Mouse (Mus musculus) heart, embryonic 14.5 days (tissue): ENCODE measurements around the gene Clec12a. TPM values are rescaled to one million over a fixed set of nuclear protein-coding genes. Genes with fewer than 3 reads are reported as not detected.

ENCODE experiments used
- ATAC-seq: fragments of 200-750 bp; cut with Nextera tagmentation; 2 replicates; pipeline ENCODE4 v1.8.0; 2017; ENCODE audit warnings: low read depth, moderate TSS enrichment; ENCODE audit not compliant: insufficient number of reproducible peaks, insufficient read depth, low FRiP score
- H3K27ac ChIP-seq, 2 experiments: fragments of 200-500 bp in 1 of 2; fragments of 300-500 bp in 1 of 2; sonication (generic) in 1 of 2; replicated peaks in 1 of 2; 2 replicates each; pipeline ENCODE4 v1.5.1; 2012 to 2014; ENCODE audit warnings: low read depth in 2 of 2, low read length in 2 of 2, control low read depth in 1 of 2, mild to moderate bottlenecking in 1 of 2, mixed read lengths in 1 of 2; ENCODE audit not compliant: control insufficient read depth in 1 of 2, insufficient read depth in 1 of 2
- H3K27me3 ChIP-seq: fragments of 300-500 bp; sonication (generic); 2 replicates; pipeline ENCODE4 v1.6.1; 2014; ENCODE audit warnings: mild to moderate bottlenecking, low read length, control low read depth; ENCODE audit not compliant: control insufficient read depth, insufficient read depth
- H3K36me3 ChIP-seq: fragments of 300-500 bp; sonication (generic); 2 replicates; pipeline ENCODE4 v1.6.1; 2014; ENCODE audit warnings: mild to moderate bottlenecking, control low read depth, low read length, mixed read lengths; ENCODE audit not compliant: control insufficient read depth, insufficient read depth
- H3K4me1 ChIP-seq, 2 experiments: fragments of 200-500 bp in 1 of 2; fragments of 300-500 bp in 1 of 2; sonication (generic) in 1 of 2; 2 replicates each; pipeline ENCODE4 v1.6.1; 2012 to 2014; ENCODE audit warnings: low read length in 2 of 2, control low read depth in 1 of 2, mixed read lengths in 1 of 2; ENCODE audit not compliant: control insufficient read depth in 2 of 2, insufficient read depth in 2 of 2
- H3K4me2 ChIP-seq: fragments of 300-500 bp; sonication (generic); 2 replicates; pipeline ENCODE4 v1.6.1; 2014; ENCODE audit warnings: mild to moderate bottlenecking, low read length
- H3K4me3 ChIP-seq, 2 experiments: fragments of 200-500 bp in 1 of 2; fragments of 300-500 bp in 1 of 2; sonication (generic) in 1 of 2; 2 replicates each; pipeline ENCODE4 v1.5.1; 2012 to 2014; ENCODE audit warnings: low read length in 2 of 2, mild to moderate bottlenecking in 2 of 2, control low read depth in 1 of 2, low read depth in 1 of 2, moderate library complexity in 1 of 2; ENCODE audit not compliant: control insufficient read depth in 1 of 2, insufficient read depth in 1 of 2
- H3K9ac ChIP-seq: fragments of 300-500 bp; sonication (generic); 2 replicates; pipeline ENCODE4 v1.6.1; 2014; ENCODE audit warnings: mild to moderate bottlenecking, low read length
- H3K9me3 ChIP-seq: fragments of 300-500 bp; sonication (generic); 2 replicates; pipeline ENCODE4 v1.6.1; 2016; ENCODE audit warnings: low read length, control low read depth; ENCODE audit not compliant: control insufficient read depth
- WGBS: fragments of 180-500 bp; shearing (Covaris S2); extraction: QIAGEN DNeasy Blood & Tissue Kit; methylation state at CpG from one replicate; pipeline ENCODE4 v1.1.7; 2014; 5-methylcytosine and 5-hydroxymethylcytosine counted together
- polyA plus RNA-seq: library from polyadenylated mRNA; unstranded; fragments of >200 nt; fragmentation: Nextera tagmentation; extraction: Ambion mirVana; gene quantifications from 2 replicates; pipeline ENCODE4 v1.2.1, GENCODE M21; 2014

Clec12a gene
- polyA plus RNA-seq, 1 experiment from 2014 or later, result 1.1 TPM

GRCm38 (mm10) chr6:129326016-129326415 lies 16.5 kb upstream of the Clec12a start:
- Histone ChIP-seq H3K4me2 (no peak overlapping the region), H3K27ac (no peak overlapping the region), H3K9ac (no peak overlapping the region), H3K9me3 (no peaks in the 10 kb centered on the region), H3K36me3 (no peaks in the 10 kb centered on the region), H3K4me3 (no peak overlapping the region), H3K4me1 (no peaks in the 10 kb centered on the region), H3K27me3 (no peaks in the 10 kb centered on the region)
- no peak for ATAC-seq
- 70% methylated on average over 1 of the region's 1 CpGs for WGBS

- no peaks in the 10 kb centered on the region for H3K9me3 ChIP-seq
- H3K36me3 ChIP-seq, result no peaks in the 10 kb centered on the region
- ATAC-seq, result no peak
- H3K27me3 ChIP-seq, result no peaks in the 10 kb centered on the region
- no peak overlapping the region for H3K4me3 ChIP-seq
- no peaks in the 10 kb centered on the region for H3K4me1 ChIP-seq
- H3K27ac ChIP-seq, result no peak overlapping the region
- H3K9ac ChIP-seq, result no peak overlapping the region
- no peak overlapping the region for H3K4me2 ChIP-seq
- WGBS, result 54% methylated on average over 13 of the region's 13 CpGs
Observed at GRCm38 (mm10) chr6:129326568-129327150, 15.8 kb upstream of the Clec12a start.

GRCm38 (mm10) chr6:129331610-129332009 lies 10.9 kb upstream of the Clec12a start, which contains the start of gene 4922502D21Rik:
Gene 4922502D21Rik (minus strand): TSS chr6:129331796.
- no peak for ATAC-seq
- Histone ChIP-seq H3K4me1 (no peaks in the 10 kb centered on the region), H3K27ac (no peak within 1 kb of the TSS), H3K4me3 (no peak within 1 kb of the TSS), H3K27me3 (no peaks in the 10 kb centered on the region), H3K9me3 (no peaks in the 10 kb centered on the region), H3K4me2 (no peak within 1 kb of the TSS), H3K9ac (no peak within 1 kb of the TSS), H3K36me3 (no peaks in the 10 kb centered on the region)
- WGBS, result 48% methylated on average over 11 of the region's 11 CpGs

- H3K36me3 ChIP-seq, result no peaks in the 10 kb centered on the region
- no peaks in the 10 kb centered on the region for H3K27me3 ChIP-seq
- WGBS, result 24% methylated on average over 11 of the region's 11 CpGs
- H3K4me1 ChIP-seq, result no peaks in the 10 kb centered on the region
- no peak overlapping the region for H3K4me3 ChIP-seq
- no peak for ATAC-seq
- H3K27ac ChIP-seq, result no peak overlapping the region
- H3K9me3 ChIP-seq, result no peaks in the 10 kb centered on the region
- no peak overlapping the region for H3K9ac ChIP-seq
- H3K4me2 ChIP-seq, result 0 out of 2 replicates have a peak overlapping the region, but pooled peaks have one; percentile 23
Observed at GRCm38 (mm10) chr6:129333674-129334078, 8.8 kb upstream of the Clec12a start.

- Histone ChIP-seq H3K9me3 (no peaks in the 10 kb centered on the region), H3K9ac (no peak overlapping the region), H3K27me3 (no peaks in the 10 kb centered on the region), H3K4me3 (no peak overlapping the region), H3K36me3 (no peaks in the 10 kb centered on the region), H3K27ac (no peak overlapping the region), H3K4me2 (no peak overlapping the region), H3K4me1 (no peaks in the 10 kb centered on the region)
- no peak for ATAC-seq
- WGBS, result 59% methylated on average over 1 of the region's 1 CpGs
Observed at GRCm38 (mm10) chr6:129337751-129338150, 4.7 kb upstream of the Clec12a start.

GRCm38 (mm10) chr6:129344408-129344807 lies 1.9 kb downstream of the Clec12a start:
- no peak overlapping the region for H3K4me2 ChIP-seq
- 67% methylated on average over 3 of the region's 3 CpGs for WGBS
- H3K9me3 ChIP-seq, result peaks cover 8% of the 10 kb centered on the region; the same call in 1 of the 2 replicates
- H3K4me1 ChIP-seq, result no peaks in the 10 kb centered on the region
- no peak overlapping the region for H3K4me3 ChIP-seq
- no peaks in the 10 kb centered on the region for H3K36me3 ChIP-seq
- no peak overlapping the region for H3K27ac ChIP-seq
- no peak for ATAC-seq
- no peaks in the 10 kb centered on the region for H3K27me3 ChIP-seq
- no peak overlapping the region for H3K9ac ChIP-seq

GRCm38 (mm10) chr6:129349524-129350352 lies 7.2 kb downstream of the Clec12a start:
- no peak overlapping the region for H3K4me3 ChIP-seq
- no peak for ATAC-seq
- peaks cover 8% of the 10 kb centered on the region; the same call in 1 of the 2 replicates for H3K9me3 ChIP-seq
- H3K9ac ChIP-seq, result no peak overlapping the region
- no peaks in the 10 kb centered on the region for H3K27me3 ChIP-seq
- WGBS, result 58% methylated on average over 4 of the region's 4 CpGs
- H3K4me1 ChIP-seq, result no peaks in the 10 kb centered on the region
- no peak overlapping the region for H3K27ac ChIP-seq
- no peak overlapping the region for H3K4me2 ChIP-seq
- no peaks in the 10 kb centered on the region for H3K36me3 ChIP-seq
